Mouse (Mus musculus): ENCODE data around the gene Sertad3. TPM values are rescaled to one million over a fixed set of nuclear protein-coding genes. Genes with fewer than 3 reads are reported as not detected.
A peak's percentile ranks its signal among the peaks of the same experiment; 100 is the strongest.

The Sertad3 gene
- polyA plus RNA-seq, 1 experiment from 2014 or later: 32.5 TPM

DNA sequence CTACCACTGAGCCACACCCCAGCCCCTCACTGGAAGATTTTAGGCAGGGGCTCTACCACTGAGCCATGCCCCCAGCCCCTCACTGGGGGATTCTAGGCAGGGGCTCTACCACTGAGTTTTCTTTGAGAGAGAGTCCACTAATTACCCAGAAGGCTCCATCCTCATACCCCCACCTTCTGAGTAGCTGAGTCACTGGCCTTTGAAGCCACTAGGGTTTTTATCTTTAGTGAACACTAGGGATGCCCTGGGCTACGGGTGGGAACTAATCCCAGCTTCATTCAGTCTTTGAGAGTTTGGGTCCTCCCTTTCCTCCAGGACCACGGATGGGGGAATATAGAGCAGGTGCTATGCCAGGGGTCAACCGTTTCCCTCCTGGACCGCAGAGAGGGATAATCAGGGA is 15.0 kb upstream of the Sertad3 start:
- H3K27me3 ChIP-seq (ENCODE audit: insufficient read depth, low read length): no peaks in the 10 kb centered on the region
- no peak overlapping the region for H3K9ac ChIP-seq (replicated peaks; ENCODE audit: low read length)
- no peaks in the 10 kb centered on the region for H3K9me3 ChIP-seq (ENCODE audit: low read length)
- no peak overlapping the region for H3K4me2 ChIP-seq (replicated peaks; ENCODE audit: low read depth, low read length)
- no peak overlapping the region for H3K4me3 ChIP-seq (ENCODE audit: low read length)
- ATAC-seq (ENCODE audit: low FRiP score, low TSS enrichment): no peak
- no peaks in the 10 kb centered on the region for H3K36me3 ChIP-seq (ENCODE audit: insufficient read depth, low read length)
- H3K27ac ChIP-seq (ENCODE audit: low read length): no peak overlapping the region
- 88% methylated on average over 4 of the region's 4 CpGs for WGBS
- no peaks in the 10 kb centered on the region for H3K4me1 ChIP-seq (ENCODE audit: insufficient read depth, low read length)

- no peak overlapping the region for H3K27ac ChIP-seq (ENCODE audit: low read length)
- H3K9ac ChIP-seq (replicated peaks; ENCODE audit: low read length): no peak overlapping the region
- no peak overlapping the region for H3K4me2 ChIP-seq (replicated peaks; ENCODE audit: low read depth, low read length)
- 94% methylated on average over 5 of the region's 5 CpGs for WGBS
- no peaks in the 10 kb centered on the region for H3K9me3 ChIP-seq (ENCODE audit: low read length)
- no peak overlapping the region for H3K4me3 ChIP-seq (ENCODE audit: low read length)
- no peaks in the 10 kb centered on the region for H3K27me3 ChIP-seq (ENCODE audit: insufficient read depth, low read length)
- ATAC-seq (ENCODE audit: low FRiP score, low TSS enrichment): no peak
- no peaks in the 10 kb centered on the region for H3K36me3 ChIP-seq (ENCODE audit: insufficient read depth, low read length)
- H3K4me1 ChIP-seq (ENCODE audit: insufficient read depth, low read length): no peaks in the 10 kb centered on the region
Measured at GRCm38 (mm10) chr7:27459640-27460039, 13.9 kb upstream of the Sertad3 start.

- H3K27ac ChIP-seq (ENCODE audit: low read length): no peak overlapping the region
- ATAC-seq (ENCODE audit: low FRiP score, low TSS enrichment): no peak
- WGBS: 67% methylated on average over 6 of the region's 6 CpGs
Measured at GRCm38 (mm10) chr7:27460477-27460876, 13.1 kb upstream of the Sertad3 start.

DNA sequence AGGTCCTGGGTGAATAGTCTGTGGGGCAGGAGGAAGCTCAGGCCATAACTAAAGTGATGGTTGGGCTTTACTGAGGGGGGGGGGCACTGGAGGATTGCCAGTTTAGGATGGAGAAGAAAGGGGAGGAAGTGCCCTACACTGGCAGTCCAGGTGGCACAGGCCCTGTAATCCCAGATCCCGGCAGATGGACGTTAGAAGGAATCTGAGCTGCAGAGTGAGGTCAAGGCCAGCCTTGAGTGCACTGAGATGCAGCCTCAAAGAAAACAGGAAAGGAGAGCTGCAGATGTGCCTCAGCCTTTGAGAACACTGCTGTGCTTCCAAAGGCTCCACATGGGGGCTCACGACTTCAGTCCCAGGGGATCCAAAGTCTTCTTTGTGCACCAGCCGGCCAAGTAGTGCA is 5.9 kb upstream of the Sertad3 start:
- 10% methylated on average over 4 of the region's 4 CpGs for WGBS
- H3K4me1 ChIP-seq (ENCODE audit: insufficient read depth, low read length): 0 out of 2 replicates have a peak, but pooled peaks cover 4% of the 10 kb centered on the region
- H3K36me3 ChIP-seq (ENCODE audit: insufficient read depth, low read length): no peaks in the 10 kb centered on the region
- H3K4me2 ChIP-seq (replicated peaks; ENCODE audit: low read depth, low read length): no peak overlapping the region
- no peaks in the 10 kb centered on the region for H3K9me3 ChIP-seq (ENCODE audit: low read length)
- no peaks in the 10 kb centered on the region for H3K27me3 ChIP-seq (ENCODE audit: insufficient read depth, low read length)
- ATAC-seq (ENCODE audit: low FRiP score, low TSS enrichment): peak; percentile 77
- no peak overlapping the region for H3K9ac ChIP-seq (replicated peaks; ENCODE audit: low read length)
- no peak overlapping the region for H3K27ac ChIP-seq (ENCODE audit: low read length)
- H3K4me3 ChIP-seq (ENCODE audit: low read length): no peak overlapping the region

More at GRCm38 (mm10) chr7:27460477-27460876, 13.1 kb upstream of the Sertad3 start:
- Histone ChIP-seq H3K4me1 (ENCODE audit: insufficient read depth, low read length) (no peaks in the 10 kb centered on the region), H3K27me3 (ENCODE audit: insufficient read depth, low read length) (no peaks in the 10 kb centered on the region), H3K4me2 (replicated peaks; ENCODE audit: low read depth, low read length) (no peak overlapping the region), H3K9ac (replicated peaks; ENCODE audit: low read length) (no peak overlapping the region), H3K4me3 (ENCODE audit: low read length) (no peak overlapping the region), H3K36me3 (ENCODE audit: insufficient read depth, low read length) (no peaks in the 10 kb centered on the region), H3K9me3 (ENCODE audit: low read length) (no peaks in the 10 kb centered on the region)

- H3K4me3 ChIP-seq (ENCODE audit: low read length): no peak overlapping the region
- 90% methylated on average over 11 of the region's 11 CpGs for WGBS
- H3K27me3 ChIP-seq (ENCODE audit: insufficient read depth, low read length): no peaks in the 10 kb centered on the region
- peaks cover 12% of the 10 kb centered on the region; the same call in 1 of the 2 replicates for H3K4me1 ChIP-seq (ENCODE audit: insufficient read depth, low read length)
- peaks cover 5% of the 10 kb centered on the region for H3K36me3 ChIP-seq (ENCODE audit: insufficient read depth, low read length)
- no peak overlapping the region for H3K27ac ChIP-seq (ENCODE audit: low read length)
- H3K4me2 ChIP-seq (replicated peaks; ENCODE audit: low read depth, low read length): no peak overlapping the region
- no peak for ATAC-seq (ENCODE audit: low FRiP score, low TSS enrichment)
- H3K9ac ChIP-seq (replicated peaks; ENCODE audit: low read length): no peak overlapping the region
- no peaks in the 10 kb centered on the region for H3K9me3 ChIP-seq (ENCODE audit: low read length)
Measured at GRCm38 (mm10) chr7:27471390-27472120, 2.0 kb upstream of the Sertad3 start.

- H3K4me2 ChIP-seq (replicated peaks; ENCODE audit: low read depth, low read length): peak overlapping the region; percentile 67
- no peaks in the 10 kb centered on the region for H3K9me3 ChIP-seq (ENCODE audit: low read length)
- H3K4me3 ChIP-seq (ENCODE audit: low read length): peak overlapping the region; percentile 95
- 43% methylated on average over 7 of the region's 7 CpGs for WGBS
- peaks cover 12% of the 10 kb centered on the region; the same call in 1 of the 2 replicates for H3K4me1 ChIP-seq (ENCODE audit: insufficient read depth, low read length)
- H3K27ac ChIP-seq (ENCODE audit: low read length): peak overlapping the region; percentile 97
- H3K36me3 ChIP-seq (ENCODE audit: insufficient read depth, low read length): peaks cover 11% of the 10 kb centered on the region
- peak overlapping the region; percentile 46; the same call in 1 of the 2 replicates for H3K9ac ChIP-seq (replicated peaks; ENCODE audit: low read length)
- ATAC-seq (ENCODE audit: low FRiP score, low TSS enrichment): no peak
- no peaks in the 10 kb centered on the region for H3K27me3 ChIP-seq (ENCODE audit: insufficient read depth, low read length)
Measured at GRCm38 (mm10) chr7:27472596-27472995, 972 bp upstream of the Sertad3 start.

- Histone ChIP-seq H3K36me3 (ENCODE audit: insufficient read depth, low read length) (peaks cover 14% of the 10 kb centered on the region), H3K9me3 (ENCODE audit: low read length) (no peaks in the 10 kb centered on the region), H3K4me3 (ENCODE audit: low read length) (peak overlapping the region; percentile 95), H3K9ac (replicated peaks; ENCODE audit: low read length) (peak overlapping the region; percentile 73), H3K4me2 (replicated peaks; ENCODE audit: low read depth, low read length) (peak overlapping the region; percentile 67), H3K27me3 (ENCODE audit: insufficient read depth, low read length) (no peaks in the 10 kb centered on the region), H3K27ac (ENCODE audit: low read length) (peak overlapping the region; percentile 97), H3K4me1 (ENCODE audit: insufficient read depth, low read length) (peaks cover 22% of the 10 kb centered on the region)
- ATAC-seq (ENCODE audit: low FRiP score, low TSS enrichment): no peak; the same call in 1 of the 2 replicates
- WGBS: under 1% methylated on average over 34 of the region's 34 CpGs
Measured at GRCm38 (mm10) chr7:27473835-27474489, 394 bp downstream of the Sertad3 start.

DNA sequence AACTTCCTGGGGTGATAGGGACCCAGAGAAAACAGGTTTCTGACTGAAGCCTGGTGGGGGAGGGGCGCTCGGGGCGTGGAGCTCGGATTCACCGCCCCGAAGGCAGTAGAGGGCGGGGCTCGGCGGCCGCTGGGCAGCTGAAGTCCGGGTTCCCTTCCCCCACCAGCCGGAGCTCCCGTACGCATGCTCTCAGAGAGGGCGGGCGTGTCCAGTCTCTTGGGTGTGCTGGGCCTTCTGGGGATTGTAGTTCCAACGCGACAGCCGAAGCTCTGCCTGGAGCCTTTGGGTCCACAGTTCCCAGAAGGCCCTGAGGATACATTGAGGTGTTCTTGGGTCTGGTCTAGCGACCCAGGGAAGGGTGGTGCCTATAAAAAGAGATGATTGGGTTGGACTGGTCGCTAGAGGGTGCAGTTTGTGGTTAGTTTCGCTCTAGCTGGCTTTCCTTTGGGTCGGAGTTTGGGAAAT is 954 bp downstream of the Sertad3 start:
- 0% methylated on average over 23 of the region's 23 CpGs for WGBS
- H3K27ac ChIP-seq (ENCODE audit: low read length): peak overlapping the region; percentile 97
- H3K9me3 ChIP-seq (ENCODE audit: low read length): no peaks in the 10 kb centered on the region
- peak overlapping the region; percentile 67 for H3K4me2 ChIP-seq (replicated peaks; ENCODE audit: low read depth, low read length)
- ATAC-seq (ENCODE audit: low FRiP score, low TSS enrichment): peak; percentile 95
- peaks cover 22% of the 10 kb centered on the region for H3K4me1 ChIP-seq (ENCODE audit: insufficient read depth, low read length)
- peaks cover 14% of the 10 kb centered on the region for H3K36me3 ChIP-seq (ENCODE audit: insufficient read depth, low read length)
- H3K27me3 ChIP-seq (ENCODE audit: insufficient read depth, low read length): no peaks in the 10 kb centered on the region
- peak overlapping the region; percentile 73 for H3K9ac ChIP-seq (replicated peaks; ENCODE audit: low read length)
- H3K4me3 ChIP-seq (ENCODE audit: low read length): peak overlapping the region; percentile 95

GRCm38 (mm10) chr7:27475596-27475995 is 2.0 kb downstream of the Sertad3 start:
- peaks cover 22% of the 10 kb centered on the region for H3K4me1 ChIP-seq (ENCODE audit: insufficient read depth, low read length)
- peaks cover 14% of the 10 kb centered on the region for H3K36me3 ChIP-seq (ENCODE audit: insufficient read depth, low read length)
- no peaks in the 10 kb centered on the region for H3K9me3 ChIP-seq (ENCODE audit: low read length)
- H3K27ac ChIP-seq (ENCODE audit: low read length): no peak overlapping the region
- H3K9ac ChIP-seq (replicated peaks; ENCODE audit: low read length): no peak overlapping the region
- H3K27me3 ChIP-seq (ENCODE audit: insufficient read depth, low read length): no peaks in the 10 kb centered on the region
- WGBS: 94% methylated on average over 2 of the region's 2 CpGs
- H3K4me2 ChIP-seq (replicated peaks; ENCODE audit: low read depth, low read length): peak overlapping the region; percentile 67; the same call in 1 of the 2 replicates
- ATAC-seq (ENCODE audit: low FRiP score, low TSS enrichment): no peak
- H3K4me3 ChIP-seq (ENCODE audit: low read length): no peak overlapping the region
